Mouse (Mus musculus): Measurements from ENCODE around the gene Inpp5f. TPM values are rescaled to one million over a fixed set of nuclear protein-coding genes. Genes with fewer than 3 reads are reported as not detected.
"Not testable (repeated sequence)": the region's sequence is repeated elsewhere in the genome, so short reads cannot be mapped to it uniquely, and the experiment has no call there.

Gene Inpp5f
- total RNA-seq, 4 experiments from 2014 or later = 1.8 to 3.3 (median 2.4) TPM

GRCm38 (mm10) chr7:128656970-128657369 is 45.8 kb downstream of the Inpp5f start:
- DNase-seq (ENCODE audit: low spot score in 2 of 2) = no peak

- DNase-seq (ENCODE audit: low spot score in 2 of 2) = no peak
These were observed 52.8 kb downstream of the Inpp5f start for GRCm38 (mm10) chr7:128663906-128664305.

GRCm38 (mm10) chr7:128664861-128665377 is 53.8 kb downstream of the Inpp5f start:
- DNase-seq (ENCODE audit: low spot score in 2 of 2) = no peak

GRCm38 (mm10) chr7:128667788-128668187 is 56.7 kb downstream of the Inpp5f start:
- no peak for DNase-seq (ENCODE audit: low spot score in 2 of 2)

- no peak for DNase-seq (ENCODE audit: low spot score in 2 of 2)
These were observed 57.7 kb downstream of the Inpp5f start for GRCm38 (mm10) chr7:128668831-128669230.

- no peak for DNase-seq (ENCODE audit: low spot score in 2 of 2)
These were observed 60.8 kb downstream of the Inpp5f start for GRCm38 (mm10) chr7:128671952-128672351.

- DNase-seq (ENCODE audit: low spot score in 2 of 2) = no peak
These were observed 61.4 kb downstream of the Inpp5f start for GRCm38 (mm10) chr7:128672408-128673010.

GRCm38 (mm10) chr7:128678546-128678945 is 67.4 kb downstream of the Inpp5f start:
- DNase-seq (ENCODE audit: low spot score in 2 of 2) = no peak

GRCm38 (mm10) chr7:128687821-128688564 is 76.9 kb downstream of the Inpp5f start:
- peak; percentile 26 to 30 for DNase-seq (ENCODE audit: low spot score in 2 of 2)

GRCm38 (mm10) chr7:128689347-128689746 is 78.2 kb downstream of the Inpp5f start:
- DNase-seq (ENCODE audit: low spot score in 2 of 2) = no peak

GRCm38 (mm10) chr7:128690070-128690469 is 78.9 kb downstream of the Inpp5f start:
- DNase-seq (ENCODE audit: low spot score in 2 of 2) = peak; percentile 65 to 75

GRCm38 (mm10) chr7:128690796-128691195 is 79.7 kb downstream of the Inpp5f start:
- no peak for DNase-seq (ENCODE audit: low spot score in 2 of 2)

- no peak for DNase-seq (ENCODE audit: low spot score in 2 of 2)
These were observed 81.0 kb downstream of the Inpp5f start for GRCm38 (mm10) chr7:128692163-128692562.

GRCm38 (mm10) chr7:128694848-128695247 is 83.7 kb downstream of the Inpp5f start:
- no peak for DNase-seq (ENCODE audit: low spot score in 2 of 2)

GRCm38 (mm10) chr7:128699959-128700358 is 88.8 kb downstream of the Inpp5f start:
- DNase-seq (ENCODE audit: low spot score in 2 of 2) = not testable (repeated sequence)

- DNase-seq (ENCODE audit: low spot score in 2 of 2) = peak; percentile 30 to 36
These were observed 94.6 kb downstream of the Inpp5f start for GRCm38 (mm10) chr7:128705735-128706134.

GRCm38 (mm10) chr7:128717991-128718390 is 106.9 kb downstream of the Inpp5f start:
- no peak for DNase-seq (ENCODE audit: low spot score in 2 of 2)

GRCm38 (mm10) chr7:128724761-128725160 is 113.6 kb downstream of the Inpp5f start:
- DNase-seq (ENCODE audit: low spot score in 2 of 2) = peak; percentile 27 to 30

GRCm38 (mm10) chr7:128725189-128725588 is 114.1 kb downstream of the Inpp5f start:
- no peak for DNase-seq (ENCODE audit: low spot score in 2 of 2)

- no peak for DNase-seq (ENCODE audit: low spot score in 2 of 2)
These were observed 115.9 kb downstream of the Inpp5f start for GRCm38 (mm10) chr7:128726999-128727398.

GRCm38 (mm10) chr7:128727701-128728100 is 116.6 kb downstream of the Inpp5f start:
- DNase-seq (ENCODE audit: low spot score in 2 of 2) = no peak

GRCm38 (mm10) chr7:128728738-128729137 is 117.6 kb downstream of the Inpp5f start:
- no peak for DNase-seq (ENCODE audit: low spot score in 2 of 2)

GRCm38 (mm10) chr7:128731585-128731984 is 120.5 kb downstream of the Inpp5f start:
- no peak for DNase-seq (ENCODE audit: low spot score in 2 of 2)
